In genomic region chr15:28002515-28002914, GRCm38 (mm10) we compare ENCODE assay signal across 15 mouse cellular contexts. TPM values are rescaled to one million over a fixed set of nuclear protein-coding genes. Genes with fewer than 3 reads are reported as not detected.
DNase-seq lines count a peak whose midpoint lies in the region; ATAC-seq lines count a peak whose summit lies in the region.
"Had no signal": no experiment of that assay in that cellular context is flagged by ENCODE, and none has a peak within 500 bp of the region (broad histone marks: within the 10 kb centered on the region; RNA-seq: fewer than 3 reads in every experiment).

No protein-coding gene starts in this region.

- no peaks in the 10 kb centered on the region for H3K36me3 ChIP-seq in hindbrain, embryonic 12.5 days
- no peaks in the 10 kb centered on the region for H3K36me3 ChIP-seq in hindbrain, embryonic 13.5 days
- H3K36me3 ChIP-seq in forebrain, embryonic 12.5 days (replicated peaks) = no peaks in the 10 kb centered on the region
- H3K36me3 ChIP-seq in midbrain, embryonic 14.5 days (ENCODE audit: control insufficient read depth, insufficient read depth, low read length) = no peaks in the 10 kb centered on the region
- H3K36me3 ChIP-seq: limb, embryonic 12.5 days; liver, embryonic 15.5 days; neural tube, embryonic 13.5 days; stomach, embryonic 15.5 days had no signal

- no peak overlapping the region for H3K4me2 ChIP-seq in hindbrain, embryonic 12.5 days (replicated peaks)
- H3K4me2 ChIP-seq in hindbrain, embryonic 13.5 days = no peak overlapping the region
- no peak overlapping the region; the same call in 1 of the 2 replicates for H3K4me2 ChIP-seq in forebrain, embryonic 12.5 days
- no peak overlapping the region for H3K4me2 ChIP-seq in midbrain, embryonic 14.5 days (ENCODE audit: low read length)
- H3K4me2 ChIP-seq: limb, embryonic 12.5 days; liver, embryonic 15.5 days; neural tube, embryonic 13.5 days; stomach, embryonic 15.5 days had no signal

- no peak overlapping the region for H3K27ac ChIP-seq in hindbrain, embryonic 12.5 days
- H3K27ac ChIP-seq in hindbrain, embryonic 13.5 days = no peak overlapping the region
- H3K27ac ChIP-seq in forebrain, embryonic 12.5 days = 0 out of 2 replicates have a peak overlapping the region, but pooled peaks have one; percentile 4
- H3K27ac ChIP-seq in midbrain, embryonic 14.5 days (replicated peaks; ENCODE audit: low read depth, low read length) = no peak overlapping the region
- H3K27ac ChIP-seq: limb, embryonic 12.5 days; liver, embryonic 15.5 days; neural tube, embryonic 13.5 days; stomach, embryonic 15.5 days had no signal

- no peak overlapping the region for H3K9ac ChIP-seq in hindbrain, embryonic 12.5 days
- no peak overlapping the region for H3K9ac ChIP-seq in hindbrain, embryonic 13.5 days
- H3K9ac ChIP-seq in forebrain, embryonic 12.5 days = no peak overlapping the region
- no peak overlapping the region for H3K9ac ChIP-seq in midbrain, embryonic 14.5 days (replicated peaks; ENCODE audit: low read length)
- H3K9ac ChIP-seq: limb, embryonic 12.5 days; liver, embryonic 15.5 days; neural tube, embryonic 13.5 days; stomach, embryonic 15.5 days had no signal

- H3K4me1 ChIP-seq in hindbrain, embryonic 12.5 days = peaks cover 62% of the 10 kb centered on the region
- H3K4me1 ChIP-seq in hindbrain, embryonic 13.5 days (replicated peaks) = peaks cover 77% of the 10 kb centered on the region
- peaks cover 71% of the 10 kb centered on the region for H3K4me1 ChIP-seq in forebrain, embryonic 12.5 days
- H3K4me1 ChIP-seq in midbrain, embryonic 14.5 days (ENCODE audit: control insufficient read depth, insufficient read depth, low read length) = peaks cover 49% of the 10 kb centered on the region

- ATAC-seq in hindbrain, embryonic 12.5 days (ENCODE audit: low FRiP score) = peak; percentile 60
- no peak for ATAC-seq in hindbrain, embryonic 13.5 days (ENCODE audit: low FRiP score)
- ATAC-seq in forebrain, embryonic 12.5 days (ENCODE audit: low FRiP score) = peak; percentile 52
- peak; percentile 41; the same call in 1 of the 2 replicates for ATAC-seq in midbrain, embryonic 14.5 days (ENCODE audit: low FRiP score, low TSS enrichment)

- WGBS in hindbrain, embryonic 12.5 days = 30% methylated on average over 3 of the region's 3 CpGs
- WGBS in hindbrain, embryonic 13.5 days = 24% methylated on average over 3 of the region's 3 CpGs
- WGBS in forebrain, embryonic 12.5 days = 14% methylated on average over 3 of the region's 3 CpGs
- 11% methylated on average over 3 of the region's 3 CpGs for WGBS in midbrain, embryonic 14.5 days

- peak; percentile 54 for DNase-seq in embryo, embryonic 10 days (ENCODE audit: low spot score)
- no peak for DNase-seq in embryo, embryonic 9.5 days (ENCODE audit: extremely low spot score)
- peak; percentile 33 for DNase-seq in midbrain, embryonic 14.5 days
- no peak for DNase-seq in adrenal gland, adult 18-20 months (ENCODE audit: low spot score in 2 of 2)
- no peak for DNase-seq in cerebellum, adult 9-10 months
- DNase-seq: adrenal gland, postnatal 14 days; cerebellum, postnatal 36 days; lung, postnatal 10 days had no signal

- no peaks in the 10 kb centered on the region for H3K27me3 ChIP-seq in hindbrain, embryonic 12.5 days
- H3K27me3 ChIP-seq in hindbrain, embryonic 13.5 days = no peaks in the 10 kb centered on the region
- no peaks in the 10 kb centered on the region for H3K27me3 ChIP-seq in forebrain, embryonic 12.5 days
- H3K27me3 ChIP-seq in midbrain, embryonic 14.5 days (ENCODE audit: control insufficient read depth, insufficient read depth, low read length) = no peaks in the 10 kb centered on the region
- H3K27me3 ChIP-seq: limb, embryonic 12.5 days; liver, embryonic 15.5 days; neural tube, embryonic 13.5 days; stomach, embryonic 15.5 days had no signal

- no peak overlapping the region for H3K4me3 ChIP-seq in hindbrain, embryonic 12.5 days
- H3K4me3 ChIP-seq in hindbrain, embryonic 13.5 days = no peak overlapping the region
- no peak overlapping the region for H3K4me3 ChIP-seq in forebrain, embryonic 12.5 days (replicated peaks)
- no peak overlapping the region for H3K4me3 ChIP-seq in midbrain, embryonic 14.5 days (replicated peaks; ENCODE audit: low read depth, low read length)
- H3K4me3 ChIP-seq: limb, embryonic 12.5 days; liver, embryonic 15.5 days; neural tube, embryonic 13.5 days; stomach, embryonic 15.5 days had no signal

- no peaks in the 10 kb centered on the region for H3K9me3 ChIP-seq in hindbrain, embryonic 12.5 days (replicated peaks)
- H3K9me3 ChIP-seq in hindbrain, embryonic 13.5 days = no peaks in the 10 kb centered on the region
- no peaks in the 10 kb centered on the region for H3K9me3 ChIP-seq in forebrain, embryonic 12.5 days
- no peaks in the 10 kb centered on the region for H3K9me3 ChIP-seq in midbrain, embryonic 14.5 days (ENCODE audit: control insufficient read depth, low read length)
- H3K9me3 ChIP-seq: limb, embryonic 12.5 days; liver, embryonic 15.5 days; neural tube, embryonic 13.5 days; stomach, embryonic 15.5 days had no signal

RNA-seq across cellular contexts. Expression of gene Trio, which starts 23.1 kb away (rescaled TPM):
- polyA plus RNA-seq in hindbrain, embryonic 12.5 days (2016; fragmentation: Nextera tagmentation; extraction: Ambion mirVana) = 48.5 and 51.2 TPM in 2 replicates
- 37.7 and 39.5 TPM in 2 replicates for polyA plus RNA-seq in hindbrain, embryonic 13.5 days (2015; fragmentation: Nextera tagmentation; extraction: Ambion mirVana)
- polyA plus RNA-seq in forebrain, embryonic 12.5 days (2016; fragmentation: Nextera tagmentation; extraction: Ambion mirVana) = 46.1 and 49.0 TPM in 2 replicates
- polyA plus RNA-seq in midbrain, embryonic 14.5 days (2014; fragmentation: Nextera tagmentation; extraction: Ambion mirVana) = 56.5 and 59.8 TPM in 2 replicates
- total RNA-seq in adrenal gland, adult 18-20 months (2021) = 10 to 100 TPM; 45.4 to 56.8 TPM

Comparison
In these comparisons a context has a peak if more than half of its experiments do, and no peak if none do; other contexts are left out.
1. DNase-seq: peak in embryo, embryonic 10 days (single experiment) and midbrain, embryonic 14.5 days (single experiment); none in embryo, embryonic 9.5 days (single experiment), adrenal gland, adult 18-20 months (0 of 2) and cerebellum, adult 9-10 months (single experiment).